Mouse (Mus musculus): ENCODE measurements at regions not wholly inside any gene's neighbourhood (a gene's known extent, or its start where the extent isn't known, plus 50 kb on each side); places are given as distances from the start of the nearest gene placed in this dataset.

GRCm38 (mm10) chr6:101046755-101047154 is 213.3 kb downstream of the Ppp4r2 start:
- no peak overlapping the region for H3K4me3 ChIP-seq (ENCODE audit: low read depth, low read length)
- ATAC-seq (ENCODE audit: low FRiP score, low TSS enrichment) (peak; percentile 59; the same call in 1 of the 2 replicates), DNase-seq (ENCODE audit: low spot score) (no peak)
- H3K4me2 ChIP-seq (replicated peaks; ENCODE audit: low read depth): no peak overlapping the region
- H3K36me3 ChIP-seq (ENCODE audit: control insufficient read depth, insufficient read depth, low read length): no peaks in the 10 kb centered on the region
- no peak for TF ChIP-seq CTCF (IDR thresholded peaks at IDR 0.05; ENCODE audit: low read depth)
- TF ChIP-seq EP300 (optimal IDR thresholded peaks at IDR 0.05): no peak
- H3K9ac ChIP-seq (ENCODE audit: low read length): no peak overlapping the region
- no peaks in the 10 kb centered on the region for H3K4me1 ChIP-seq (replicated peaks; ENCODE audit: control insufficient read depth, insufficient read depth)
- no peaks in the 10 kb centered on the region for H3K9me3 ChIP-seq (ENCODE audit: control insufficient read depth, low read length)
- 49% methylated on average over 6 of the region's 6 CpGs for WGBS
- H3K27ac ChIP-seq (replicated peaks): no peak overlapping the region
- no peaks in the 10 kb centered on the region for H3K27me3 ChIP-seq (ENCODE audit: control insufficient read depth, insufficient read depth, low read length)

- no peak for TF ChIP-seq EP300 (optimal IDR thresholded peaks at IDR 0.05)
- no peak for TF ChIP-seq CTCF (IDR thresholded peaks at IDR 0.05; ENCODE audit: low read depth)
- ATAC-seq (ENCODE audit: low FRiP score, low TSS enrichment): no peak
- Histone ChIP-seq H3K4me2 (replicated peaks; ENCODE audit: low read depth) (no peak overlapping the region), H3K36me3 (ENCODE audit: control insufficient read depth, insufficient read depth, low read length) (no peaks in the 10 kb centered on the region), H3K27ac (replicated peaks) (no peak overlapping the region), H3K9ac (ENCODE audit: low read length) (no peak overlapping the region), H3K27me3 (ENCODE audit: control insufficient read depth, insufficient read depth, low read length) (no peaks in the 10 kb centered on the region), H3K4me3 (ENCODE audit: low read depth, low read length) (no peak overlapping the region), H3K4me1 (replicated peaks; ENCODE audit: control insufficient read depth, insufficient read depth) (no peaks in the 10 kb centered on the region), H3K9me3 (ENCODE audit: control insufficient read depth, low read length) (no peaks in the 10 kb centered on the region)
- no peak for DNase-seq (ENCODE audit: low spot score)
- WGBS: 61% methylated on average over 10 of the region's 10 CpGs
Observed at GRCm38 (mm10) chr6:101047195-101047594, 213.8 kb downstream of the Ppp4r2 start.

GRCm38 (mm10) chr6:101048431-101048830 is 215.0 kb downstream of the Ppp4r2 start:
- 76% methylated on average over 1 of the region's 1 CpGs for WGBS
- no peak overlapping the region for H3K4me3 ChIP-seq (ENCODE audit: low read depth, low read length)
- H3K9me3 ChIP-seq (ENCODE audit: control insufficient read depth, low read length): no peaks in the 10 kb centered on the region
- TF ChIP-seq EP300 (optimal IDR thresholded peaks at IDR 0.05): no peak
- TF ChIP-seq CTCF (IDR thresholded peaks at IDR 0.05; ENCODE audit: low read depth): no peak
- H3K27ac ChIP-seq (replicated peaks): no peak overlapping the region
- H3K9ac ChIP-seq (ENCODE audit: low read length): no peak overlapping the region
- H3K4me1 ChIP-seq (replicated peaks; ENCODE audit: control insufficient read depth, insufficient read depth): no peaks in the 10 kb centered on the region
- no peak for DNase-seq (ENCODE audit: low spot score)
- ATAC-seq (ENCODE audit: low FRiP score, low TSS enrichment): no peak
- no peak overlapping the region for H3K4me2 ChIP-seq (replicated peaks; ENCODE audit: low read depth)
- H3K36me3 ChIP-seq (ENCODE audit: control insufficient read depth, insufficient read depth, low read length): no peaks in the 10 kb centered on the region
- H3K27me3 ChIP-seq (ENCODE audit: control insufficient read depth, insufficient read depth, low read length): no peaks in the 10 kb centered on the region

- ATAC-seq (ENCODE audit: low FRiP score, low TSS enrichment): no peak
- 71% methylated on average over 15 of the region's 15 CpGs for WGBS
- Histone ChIP-seq H3K27me3 (ENCODE audit: control insufficient read depth, insufficient read depth, low read length) (no peaks in the 10 kb centered on the region), H3K9me3 (ENCODE audit: control insufficient read depth, low read length) (no peaks in the 10 kb centered on the region), H3K27ac (replicated peaks) (no peak overlapping the region), H3K4me1 (replicated peaks; ENCODE audit: control insufficient read depth, insufficient read depth) (no peaks in the 10 kb centered on the region), H3K9ac (ENCODE audit: low read length) (no peak overlapping the region), H3K4me2 (replicated peaks; ENCODE audit: low read depth) (no peak overlapping the region), H3K36me3 (ENCODE audit: control insufficient read depth, insufficient read depth, low read length) (no peaks in the 10 kb centered on the region), H3K4me3 (ENCODE audit: low read depth, low read length) (no peak overlapping the region)
- no peak for DNase-seq (ENCODE audit: low spot score)
- TF ChIP-seq EP300 (optimal IDR thresholded peaks at IDR 0.05): no peak
- no peak for TF ChIP-seq CTCF (IDR thresholded peaks at IDR 0.05; ENCODE audit: low read depth)
Observed at GRCm38 (mm10) chr6:101048836-101049361, 215.5 kb downstream of the Ppp4r2 start.

- Histone ChIP-seq H3K4me3 (ENCODE audit: low read depth, low read length) (no peak overlapping the region), H3K4me1 (replicated peaks; ENCODE audit: control insufficient read depth, insufficient read depth) (no peaks in the 10 kb centered on the region), H3K9me3 (ENCODE audit: control insufficient read depth, low read length) (no peaks in the 10 kb centered on the region), H3K36me3 (ENCODE audit: control insufficient read depth, insufficient read depth, low read length) (no peaks in the 10 kb centered on the region), H3K27me3 (ENCODE audit: control insufficient read depth, insufficient read depth, low read length) (no peaks in the 10 kb centered on the region), H3K9ac (ENCODE audit: low read length) (no peak overlapping the region), H3K4me2 (replicated peaks; ENCODE audit: low read depth) (no peak overlapping the region), H3K27ac (replicated peaks) (no peak overlapping the region)
- TF ChIP-seq CTCF (IDR thresholded peaks at IDR 0.05; ENCODE audit: low read depth) (no peak), EP300 (optimal IDR thresholded peaks at IDR 0.05) (no peak)
- WGBS: 27% methylated on average over 7 of the region's 7 CpGs
- no peak for DNase-seq (ENCODE audit: low spot score)
- ATAC-seq (ENCODE audit: low FRiP score, low TSS enrichment): no peak
Observed at GRCm38 (mm10) chr6:101054880-101055279, 221.5 kb downstream of the Ppp4r2 start.

- TF ChIP-seq CTCF (IDR thresholded peaks at IDR 0.05; ENCODE audit: low read depth) (no peak), EP300 (optimal IDR thresholded peaks at IDR 0.05) (no peak)
- Histone ChIP-seq H3K9me3 (ENCODE audit: control insufficient read depth, low read length) (no peaks in the 10 kb centered on the region), H3K4me3 (ENCODE audit: low read depth, low read length) (no peak overlapping the region), H3K4me1 (replicated peaks; ENCODE audit: control insufficient read depth, insufficient read depth) (no peaks in the 10 kb centered on the region), H3K36me3 (ENCODE audit: control insufficient read depth, insufficient read depth, low read length) (no peaks in the 10 kb centered on the region), H3K9ac (ENCODE audit: low read length) (no peak overlapping the region), H3K27me3 (ENCODE audit: control insufficient read depth, insufficient read depth, low read length) (no peaks in the 10 kb centered on the region), H3K4me2 (replicated peaks; ENCODE audit: low read depth) (no peak overlapping the region), H3K27ac (replicated peaks) (no peak overlapping the region)
- ATAC-seq (ENCODE audit: low FRiP score, low TSS enrichment): no peak
- no peak for DNase-seq (ENCODE audit: low spot score)
- 90% methylated on average over 13 of the region's 13 CpGs for WGBS
Observed at GRCm38 (mm10) chr6:101056318-101056717, 222.9 kb downstream of the Ppp4r2 start.
